Mouse (Mus musculus) hindbrain, postnatal 0 days (tissue): ENCODE measurements at regions not wholly inside any gene's neighbourhood (a gene's known extent, or its start where the extent isn't known, plus 50 kb on each side); places are given as distances from the start of the nearest gene placed in this dataset.
"Not testable (repeated sequence)": the region's sequence is repeated elsewhere in the genome, so short reads cannot be mapped to it uniquely, and the experiment has no call there.

Experiments
- ATAC-seq: fragments of 200-750 bp; cut with Nextera tagmentation; 2 replicates; pipeline ENCODE4 v1.8.0; 2017; ENCODE audit warnings: mild to moderate bottlenecking, moderate TSS enrichment, moderate library complexity
- DNase-seq: peaks from one replicate; pipeline ENCODE4 v3.0.0-alpha.2; 2015; ENCODE audit warnings: low spot score
- H3K27ac ChIP-seq: fragments of 300-500 bp; sonication (generic); 2 replicates; pipeline ENCODE4 v1.5.1; 2014; ENCODE audit warnings: mild to moderate bottlenecking
- H3K27me3 ChIP-seq: fragments of 300-500 bp; sonication (generic); 2 replicates; pipeline ENCODE4 v1.6.1; 2014; ENCODE audit warnings: low read length, mixed read lengths; ENCODE audit not compliant: insufficient read depth
- H3K36me3 ChIP-seq: fragments of 300-500 bp; sonication (generic); 2 replicates; pipeline ENCODE4 v1.6.1; 2014; ENCODE audit warnings: low read length, mixed read lengths; ENCODE audit not compliant: insufficient read depth
- H3K4me1 ChIP-seq: fragments of 300-500 bp; sonication (generic); 2 replicates; pipeline ENCODE4 v1.6.1; 2014; ENCODE audit warnings: antibody characterized with exemption, low read length, mixed read lengths; ENCODE audit not compliant: insufficient read depth
- H3K4me2 ChIP-seq: fragments of 300-500 bp; sonication (generic); 2 replicates; pipeline ENCODE4 v1.6.1; 2014; ENCODE audit warnings: low read depth, mild to moderate bottlenecking, low read length, moderate library complexity, mixed read lengths
- H3K4me3 ChIP-seq: fragments of 300-500 bp; sonication (generic); 2 replicates; pipeline ENCODE4 v1.5.1; 2014; ENCODE audit warnings: low read length
- H3K9ac ChIP-seq: fragments of 300-500 bp; sonication (generic); replicated peaks from 2 replicates; pipeline ENCODE4 v1.6.1; 2014; ENCODE audit warnings: mild to moderate bottlenecking, low read length, moderate library complexity, mixed read lengths
- H3K9me3 ChIP-seq: fragments of 300-500 bp; sonication (generic); 2 replicates; pipeline ENCODE4 v1.6.1; 2016; ENCODE audit warnings: low read length, mixed read lengths
- CTCF ChIP-seq: IDR thresholded peaks from 2 replicates; pipeline ENCODE4 v1.5.1; 2016; ENCODE audit warnings: antibody characterized with exemption, control low read depth, low read depth
- WGBS: fragments of 180-500 bp; shearing (Covaris S2); extraction: QIAGEN DNeasy Blood & Tissue Kit; methylation state at CpG from one replicate; pipeline ENCODE4 v1.1.7; 2014; 5-methylcytosine and 5-hydroxymethylcytosine counted together

GRCm38 (mm10) chr16:50785384-50785783 is 194.4 kb upstream of the Ccdc54 start:
- ATAC-seq (no peak), DNase-seq (no peak)
- Histone ChIP-seq H3K36me3 (no peaks in the 10 kb centered on the region), H3K4me2 (no peak overlapping the region), H3K4me3 (no peak overlapping the region), H3K27me3 (no peaks in the 10 kb centered on the region), H3K9ac (no peak overlapping the region), H3K9me3 (no peaks in the 10 kb centered on the region), H3K4me1 (no peaks in the 10 kb centered on the region; the same call in 1 of the 2 replicates), H3K27ac (no peak overlapping the region)
- no peak for TF ChIP-seq CTCF
- 89% methylated on average over 1 of the region's 1 CpGs for WGBS

DNA sequence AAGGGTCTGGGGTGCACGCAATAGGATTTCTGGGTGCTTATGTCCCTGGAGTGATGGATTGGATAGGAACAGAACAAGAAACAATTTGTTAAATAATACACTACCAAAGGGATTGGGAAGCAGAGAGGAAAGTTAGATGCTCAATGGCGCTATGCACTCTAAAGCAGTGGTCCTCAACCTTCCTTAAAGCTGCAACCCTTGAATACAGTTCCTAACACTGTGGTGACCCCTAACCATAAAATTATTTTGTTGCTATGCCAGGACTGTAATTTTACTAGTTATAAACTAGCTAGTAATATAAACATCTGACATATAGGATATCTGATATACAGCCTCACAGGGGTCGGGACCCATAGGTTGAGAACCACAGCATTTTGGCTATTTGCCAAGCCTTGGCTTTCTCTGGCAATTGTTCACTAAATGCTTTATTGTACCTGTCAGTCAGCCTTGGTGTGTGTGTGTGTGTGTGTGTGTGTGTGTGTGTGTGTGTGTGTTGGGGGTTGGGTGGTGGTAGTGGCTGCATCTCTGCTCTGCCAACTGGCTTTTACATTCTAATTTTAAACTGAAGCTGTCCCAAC is 193.8 kb upstream of the Ccdc54 start:
- ATAC-seq (peak; percentile 35; the same call in 1 of the 2 replicates), DNase-seq (no peak)
- TF ChIP-seq CTCF: no peak
- WGBS: 71% methylated on average over 3 of the region's 3 CpGs
- H3K27me3 ChIP-seq: no peaks in the 10 kb centered on the region
- H3K4me2 ChIP-seq: no peak overlapping the region
- H3K4me1 ChIP-seq: no peaks in the 10 kb centered on the region; the same call in 1 of the 2 replicates
- H3K36me3 ChIP-seq: no peaks in the 10 kb centered on the region
- no peak overlapping the region for H3K4me3 ChIP-seq
- H3K9me3 ChIP-seq: no peaks in the 10 kb centered on the region
- H3K9ac ChIP-seq: no peak overlapping the region
- H3K27ac ChIP-seq: no peak overlapping the region

- Histone ChIP-seq H3K27me3 (no peaks in the 10 kb centered on the region), H3K4me2 (peak overlapping the region; percentile 35), H3K36me3 (no peaks in the 10 kb centered on the region), H3K9me3 (no peaks in the 10 kb centered on the region), H3K27ac (no peak overlapping the region), H3K4me3 (no peak overlapping the region), H3K4me1 (no peaks in the 10 kb centered on the region; the same call in 1 of the 2 replicates), H3K9ac (no peak overlapping the region)
- ATAC-seq (peak; percentile 72), DNase-seq (peak; percentile 28)
- TF ChIP-seq CTCF: no peak
- 27% methylated on average over 20 of the region's 20 CpGs for WGBS
Observed at GRCm38 (mm10) chr16:50783784-50784650, 193.1 kb upstream of the Ccdc54 start.

GRCm38 (mm10) chr16:50783240-50783639 is 192.3 kb upstream of the Ccdc54 start:
- 24% methylated on average over 6 of the region's 6 CpGs for WGBS
- H3K4me1 ChIP-seq: no peaks in the 10 kb centered on the region; the same call in 1 of the 2 replicates
- no peak for DNase-seq
- no peak overlapping the region for H3K27ac ChIP-seq
- no peaks in the 10 kb centered on the region for H3K27me3 ChIP-seq
- no peaks in the 10 kb centered on the region for H3K36me3 ChIP-seq
- no peak overlapping the region for H3K9ac ChIP-seq
- H3K9me3 ChIP-seq: no peaks in the 10 kb centered on the region
- H3K4me3 ChIP-seq: no peak overlapping the region
- no peak for TF ChIP-seq CTCF
- no peak overlapping the region for H3K4me2 ChIP-seq
- ATAC-seq: no peak

DNA sequence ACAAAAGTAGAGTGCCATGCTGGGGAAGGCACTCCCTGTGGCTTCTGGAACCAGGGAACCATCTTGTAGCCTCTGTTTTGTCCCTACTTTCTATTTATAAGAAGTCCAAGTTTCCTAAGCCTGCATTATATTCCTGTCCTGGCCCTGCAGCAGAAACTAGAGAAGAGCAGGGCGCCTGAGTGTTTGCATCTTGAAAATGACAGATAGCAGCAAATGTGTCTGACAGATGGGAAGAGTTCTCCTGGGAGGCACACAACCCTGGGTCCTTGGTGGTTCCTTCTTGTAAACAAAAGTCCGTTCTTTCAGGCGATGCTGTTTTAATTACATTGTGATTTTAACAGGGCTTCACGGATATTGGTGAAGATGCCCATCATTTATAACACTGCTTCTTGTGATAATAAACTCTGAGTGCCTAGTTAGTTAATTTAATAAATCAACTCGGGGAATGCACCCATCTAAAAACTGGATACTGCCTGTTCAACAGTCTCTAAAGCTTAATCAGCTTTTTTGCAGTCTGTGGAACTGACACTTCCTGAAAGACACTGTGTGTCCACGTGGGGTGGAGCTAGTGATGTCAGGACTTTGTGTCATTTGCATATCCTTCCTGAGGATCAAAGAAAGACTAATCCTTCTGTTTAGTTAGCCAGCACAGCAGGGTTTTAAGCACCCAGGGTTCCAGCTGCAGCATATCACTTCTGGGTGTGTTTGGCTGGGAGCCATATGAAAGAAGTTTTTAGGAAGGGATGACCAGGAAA is 188.3 kb upstream of the Ccdc54 start:
- ATAC-seq: no peak; the same call in 1 of the 2 replicates

GRCm38 (mm10) chr16:50774699-50775098 is 183.7 kb upstream of the Ccdc54 start:
- H3K4me3 ChIP-seq, H3K27ac ChIP-seq, H3K4me2 ChIP-seq, ATAC-seq, H3K9ac ChIP-seq, H3K4me1 ChIP-seq, H3K27me3 ChIP-seq, H3K36me3 ChIP-seq, DNase-seq, H3K9me3 ChIP-seq: not testable (repeated sequence)
- 97% methylated on average over 12 of the region's 12 CpGs for WGBS

More for the DNA sequence above, 188.3 kb upstream of the Ccdc54 start:
- Histone ChIP-seq H3K4me3 (no peak overlapping the region), H3K4me1 (no peaks in the 10 kb centered on the region; the same call in 1 of the 2 replicates), H3K9me3 (no peaks in the 10 kb centered on the region), H3K9ac (no peak overlapping the region), H3K27ac (no peak overlapping the region), H3K4me2 (no peak overlapping the region), H3K36me3 (no peaks in the 10 kb centered on the region), H3K27me3 (no peaks in the 10 kb centered on the region)
- no peak for TF ChIP-seq CTCF
- WGBS: 19% methylated on average over 6 of the region's 6 CpGs
- DNase-seq: no peak
